Mouse (Mus musculus) forebrain, embryonic 13.5 days (tissue): ENCODE measurements at regions not wholly inside any gene's neighbourhood (a gene's known extent, or its start where the extent isn't known, plus 50 kb on each side); places are given as distances from the start of the nearest gene placed in this dataset.

ENCODE experiments used
- ATAC-seq: fragments of 200-750 bp; cut with Nextera tagmentation; 2 replicates; pipeline ENCODE4 v1.8.0; 2017
- H3K27ac ChIP-seq: fragments of 300-500 bp; sonication (generic); 2 replicates; pipeline ENCODE4 v1.5.1; 2015; ENCODE audit warnings: inconsistent platforms, mild to moderate bottlenecking, moderate library complexity
- H3K27me3 ChIP-seq: fragments of 300-500 bp; sonication (generic); 2 replicates; pipeline ENCODE4 v1.6.1; 2015; ENCODE audit warnings: mild to moderate bottlenecking, inconsistent platforms
- H3K36me3 ChIP-seq: fragments of 300-500 bp; sonication (generic); 2 replicates; pipeline ENCODE4 v1.6.1; 2015; ENCODE audit warnings: mild to moderate bottlenecking, inconsistent platforms; ENCODE audit not compliant: poor library complexity, severe bottlenecking
- H3K4me1 ChIP-seq: fragments of 300-500 bp; sonication (generic); 2 replicates; pipeline ENCODE4 v1.6.1; 2015; ENCODE audit warnings: inconsistent platforms
- H3K4me2 ChIP-seq: fragments of 300-500 bp; sonication (generic); 2 replicates; pipeline ENCODE4 v1.6.1; 2015; ENCODE audit warnings: inconsistent platforms, mild to moderate bottlenecking, moderate library complexity
- H3K4me3 ChIP-seq: fragments of 300-500 bp; sonication (generic); 2 replicates; pipeline ENCODE4 v1.5.1; 2015; ENCODE audit warnings: mild to moderate bottlenecking, inconsistent platforms
- H3K9ac ChIP-seq: fragments of 300-500 bp; sonication (generic); 2 replicates; pipeline ENCODE4 v1.6.1; 2015; ENCODE audit warnings: mild to moderate bottlenecking, inconsistent platforms
- H3K9me3 ChIP-seq: fragments of 300-500 bp; sonication (generic); replicated peaks from 2 replicates; pipeline ENCODE4 v1.6.1; 2016; ENCODE audit warnings: inconsistent platforms

- Histone ChIP-seq H3K4me3 (no peak overlapping the region), H3K4me2 (no peak overlapping the region), H3K27me3 (no peaks in the 10 kb centered on the region), H3K9ac (no peak overlapping the region), H3K4me1 (no peaks in the 10 kb centered on the region), H3K27ac (no peak overlapping the region), H3K9me3 (no peaks in the 10 kb centered on the region), H3K36me3 (no peaks in the 10 kb centered on the region)
- ATAC-seq = no peak
Measured at GRCm38 (mm10) chr11:27160411-27160810, 566.6 kb upstream of the Vrk2 start.
